Mouse (Mus musculus): Measurements from ENCODE around the gene Ints3. TPM values are rescaled to one million over a fixed set of nuclear protein-coding genes. Genes with fewer than 3 reads are reported as not detected.

Ints3 gene
- total RNA-seq, 2 experiments from 2014 or later: 71.0 to 73.8 TPM

DNA sequence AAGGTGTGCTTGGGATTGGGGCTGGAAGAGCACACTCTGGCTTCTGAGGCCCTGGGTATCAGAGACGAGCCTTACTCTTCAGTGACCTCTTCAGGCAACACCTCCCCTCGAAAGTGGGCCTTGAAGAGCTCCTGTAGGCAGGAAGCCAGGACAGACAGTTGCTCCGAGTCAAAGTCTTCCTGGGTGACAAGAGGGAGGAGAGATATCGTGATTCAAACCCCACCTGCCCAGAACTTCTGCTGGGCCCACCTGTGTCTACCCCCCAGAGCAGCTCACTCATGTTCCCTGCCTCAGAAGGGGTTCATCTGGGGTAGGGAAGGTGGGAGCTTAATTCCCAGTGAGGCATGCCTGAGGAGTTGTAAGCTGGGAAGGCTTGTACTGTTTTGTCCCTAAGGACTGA is 32.4 kb downstream of the Ints3 start:
- intact Hi-C loops (cut with DNase I): no loop called here
- DNase-seq: no peak

- no peak for DNase-seq
- intact Hi-C loops (cut with DNase I): no loop called here
Observed at GRCm38 (mm10) chr3:90395629-90396028, 37.8 kb downstream of the Ints3 start.

GRCm38 (mm10) chr3:90392661-90393060 is 40.8 kb downstream of the Ints3 start:
- DNase-seq: no peak
- intact Hi-C loops (cut with DNase I): no loop called here

GRCm38 (mm10) chr3:90391941-90392340 is 41.5 kb downstream of the Ints3 start:
- intact Hi-C loops (cut with DNase I): no loop called here
- DNase-seq: no peak

GRCm38 (mm10) chr3:90391004-90391403 is 42.4 kb downstream of the Ints3 start:
- DNase-seq: no peak
- intact Hi-C loops (cut with DNase I): no loop called here

DNA sequence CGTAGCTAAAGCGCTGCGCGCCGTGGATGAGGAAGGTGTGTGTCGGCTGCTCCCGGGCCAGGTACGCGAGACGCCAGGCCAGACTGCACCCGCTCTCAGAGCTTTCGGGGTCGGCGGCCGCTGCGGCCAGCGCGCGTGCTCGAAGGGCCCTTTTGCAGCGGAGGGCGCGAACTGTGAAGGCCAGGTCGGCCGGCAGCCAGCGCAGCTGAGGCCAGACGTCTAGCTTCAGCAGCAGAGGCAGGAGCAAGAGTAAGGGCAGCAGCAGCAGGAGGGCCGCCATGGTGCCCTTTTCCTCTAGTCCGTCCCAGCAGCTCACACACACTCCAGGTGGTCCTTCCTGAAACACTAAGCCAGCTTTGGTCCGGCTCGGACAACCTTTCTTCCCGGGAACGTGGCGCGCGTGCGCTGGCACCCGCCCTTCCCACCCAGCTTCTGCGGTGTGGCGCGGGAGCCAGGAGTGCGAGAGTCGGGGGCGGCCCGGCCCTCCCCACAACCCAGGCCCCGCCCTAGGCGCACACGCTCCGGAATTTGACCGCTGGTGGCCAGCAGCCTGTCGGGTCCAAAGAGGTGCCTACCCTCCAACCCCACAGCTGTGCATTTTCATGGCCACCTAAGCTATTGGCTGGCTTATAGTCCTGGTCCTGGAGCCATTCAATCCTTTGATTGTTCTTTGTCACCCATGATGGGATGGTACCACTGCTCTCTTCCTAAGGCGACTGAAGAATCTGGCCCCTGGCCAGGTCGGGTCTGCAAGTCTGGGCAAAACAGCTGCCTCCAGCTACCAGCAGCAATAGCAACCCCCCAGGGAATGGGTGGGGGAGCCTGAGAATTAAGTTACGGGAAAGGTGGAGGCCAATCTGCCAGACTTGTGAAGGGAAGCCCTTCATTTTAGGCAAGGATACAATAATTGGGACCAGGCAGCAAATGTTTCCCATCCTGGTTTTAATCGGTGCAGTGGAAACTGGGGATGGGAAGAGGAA is 43.6 kb downstream of the Ints3 start, which contains the start of gene Slc27a3:
Gene Slc27a3, minus strand, starts transcription at position 428 of the 980 bp plus-strand sequence.
- intact Hi-C loops (cut with DNase I): no loop called here
- peak; percentile 70 for DNase-seq

- intact Hi-C loops (cut with DNase I): no loop called here
Observed at GRCm38 (mm10) chr3:90388726-90389510, 44.5 kb downstream of the Ints3 start.

GRCm38 (mm10) chr3:90388192-90388591 is 45.2 kb downstream of the Ints3 start:
- DNase-seq: no peak
- intact Hi-C loops (cut with DNase I): no loop called here

More at GRCm38 (mm10) chr3:90388726-90389510, 44.5 kb downstream of the Ints3 start:
- peak; percentile 63 for DNase-seq

DNA sequence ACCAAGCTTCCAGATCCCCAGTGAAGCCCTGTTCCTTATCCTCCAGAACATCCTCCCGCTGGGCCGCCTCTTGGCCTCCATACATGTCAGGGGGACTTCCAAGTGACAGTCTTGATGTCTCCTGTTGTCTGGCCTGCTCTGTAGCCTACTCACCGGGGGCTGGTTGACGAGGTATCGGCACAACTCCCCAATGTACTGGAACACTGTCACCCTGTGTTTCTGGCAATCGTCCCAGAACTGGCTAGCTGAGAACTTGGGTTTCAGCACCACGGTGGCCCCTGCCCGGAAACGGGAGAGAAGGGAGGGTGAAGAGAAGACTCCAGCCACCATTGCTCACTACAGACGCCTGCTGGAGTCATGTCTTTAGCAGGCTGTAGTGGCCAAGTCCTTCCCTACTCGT is 45.9 kb downstream of the Ints3 start:
- intact Hi-C loops (cut with DNase I): no loop called here
- DNase-seq: peak; percentile 43

- intact Hi-C loops (cut with DNase I): no loop called here
Observed at GRCm38 (mm10) chr3:90386817-90387216, 46.6 kb downstream of the Ints3 start.

DNA sequence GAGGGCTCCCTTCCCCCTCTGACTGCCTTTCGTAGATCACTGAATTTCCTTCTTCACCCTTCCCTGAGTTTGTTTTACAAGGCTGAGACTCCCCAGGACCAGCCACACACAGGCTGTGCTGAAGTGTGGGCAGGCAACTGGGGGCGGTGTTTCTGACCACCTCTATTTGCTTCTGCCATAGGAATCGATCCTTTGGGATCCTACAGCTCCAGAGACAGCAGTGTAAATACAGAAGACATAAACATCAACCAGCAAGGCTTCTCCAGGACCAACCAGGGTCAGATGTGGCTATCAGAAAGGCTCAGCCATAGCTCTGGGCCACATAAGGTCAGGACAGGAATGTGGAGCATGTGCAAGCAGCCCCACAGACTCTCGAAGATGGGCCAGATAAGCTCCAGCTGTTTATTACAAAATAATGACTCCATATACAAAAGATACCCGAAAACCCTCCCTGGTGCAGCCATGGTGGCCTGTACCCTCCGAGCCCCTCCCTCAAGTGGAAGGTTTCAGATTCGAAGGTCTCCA is 48.5 kb downstream of the Ints3 start:
- no peak for DNase-seq
- intact Hi-C loops (cut with DNase I): no loop called here

More at GRCm38 (mm10) chr3:90386817-90387216, 46.6 kb downstream of the Ints3 start:
- DNase-seq: no peak

DNA sequence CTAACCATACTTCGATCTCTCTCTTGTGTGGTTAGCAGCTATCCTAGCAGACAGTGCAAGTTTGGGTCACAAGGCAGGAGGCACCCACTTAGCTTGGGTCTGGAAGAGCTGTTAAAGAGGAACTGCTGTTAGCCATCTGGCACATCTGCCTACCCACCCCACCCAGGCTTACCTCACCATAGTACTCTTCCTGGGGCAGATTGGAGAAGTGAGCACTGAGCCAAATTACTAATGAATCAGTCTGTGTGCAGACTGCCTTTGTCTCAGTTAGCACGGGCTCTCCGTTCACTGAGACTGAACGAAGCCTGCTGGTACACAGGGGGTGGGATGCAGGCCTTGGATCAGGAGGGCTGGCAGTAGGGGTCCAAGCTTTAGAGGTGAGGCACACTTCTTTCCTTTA is 49.7 kb downstream of the Ints3 start:
- DNase-seq: no peak
- intact Hi-C loops (cut with DNase I): no loop called here

DNA sequence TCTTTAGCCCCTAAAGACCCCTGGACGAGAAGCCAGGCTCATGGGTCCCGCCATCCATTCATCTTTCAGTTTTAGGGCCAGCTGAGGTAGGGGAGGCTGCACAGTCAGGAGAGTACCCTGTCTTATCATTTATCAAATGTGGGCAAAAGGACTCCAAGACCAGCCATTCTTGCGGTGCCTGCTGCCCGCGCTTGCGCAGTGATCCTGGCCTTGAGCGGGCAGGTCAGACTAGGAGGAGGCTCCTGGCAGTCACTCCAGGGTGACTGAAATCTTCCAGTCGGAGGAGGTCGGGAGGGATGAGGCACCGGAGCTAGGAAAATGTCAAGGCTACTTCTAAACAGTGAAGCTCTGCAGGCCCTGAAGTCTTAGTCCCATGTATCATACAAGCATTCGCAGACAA is 51.7 kb downstream of the Ints3 start:
- intact Hi-C loops (cut with DNase I): no loop called here
- no peak for DNase-seq

- intact Hi-C loops (cut with DNase I): no loop called here
- DNase-seq: no peak
Observed at GRCm38 (mm10) chr3:90378496-90378895, 54.9 kb downstream of the Ints3 start.

DNA sequence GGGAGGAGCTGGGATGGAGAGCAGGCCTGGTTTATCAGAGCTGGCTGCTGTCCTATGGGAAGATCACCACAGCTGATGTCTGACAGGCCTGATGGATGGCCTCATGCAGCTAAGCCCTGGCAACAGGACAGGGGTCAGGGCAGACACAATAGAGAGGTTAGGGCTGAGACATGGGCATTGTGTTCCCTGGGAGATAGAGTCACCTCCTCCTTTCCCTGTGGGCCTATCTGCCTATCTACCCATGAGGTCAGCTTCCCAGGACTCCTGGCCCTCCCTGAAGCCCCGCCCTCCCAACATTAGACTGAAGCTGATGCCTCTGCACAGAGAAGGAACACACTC is 57.2 kb downstream of the Ints3 start:
- DNase-seq: no peak
- intact Hi-C loops (cut with DNase I): no loop called here

GRCm38 (mm10) chr3:90375562-90376246 is 57.7 kb downstream of the Ints3 start:
- intact Hi-C loops (cut with DNase I): no loop called here
- DNase-seq: no peak

GRCm38 (mm10) chr3:90374368-90374767 is 59.1 kb downstream of the Ints3 start:
- intact Hi-C loops (cut with DNase I): loop anchor here (5.0 kb wide), 2 partner anchors 82 to 152 kb away; partner anchors contain the start of gene Gatad2b
- DNase-seq: no peak

DNA sequence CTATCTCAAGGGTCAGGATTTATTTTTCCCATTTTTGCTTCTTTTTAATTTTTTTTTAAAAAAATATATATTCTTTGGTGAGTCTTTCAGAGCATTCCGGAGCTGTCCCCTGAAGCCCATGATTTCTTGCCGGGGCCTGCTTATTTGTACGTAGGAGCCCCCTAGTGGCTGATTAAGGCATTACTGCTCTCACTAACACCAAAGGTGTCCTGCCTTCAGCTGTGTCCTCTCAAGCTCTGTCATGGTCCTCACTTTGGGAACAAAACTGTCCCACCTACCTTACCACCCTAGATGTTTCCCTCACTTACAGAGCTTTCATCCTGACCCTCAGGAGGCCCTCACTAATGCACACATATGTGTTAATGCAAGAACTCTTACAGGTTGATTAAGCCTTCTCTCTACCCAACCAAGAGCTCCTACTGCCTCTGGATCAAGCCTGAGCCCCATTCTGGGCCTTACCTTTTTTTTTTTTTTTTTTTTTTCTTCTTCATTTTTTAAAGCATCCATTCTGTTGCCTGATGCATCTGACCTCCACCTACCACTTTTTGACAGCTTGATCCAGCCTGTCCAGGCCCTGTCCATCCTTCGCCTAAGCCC is 59.9 kb downstream of the Ints3 start:
- DNase-seq: peak; percentile 86
- intact Hi-C loops (cut with DNase I): loop anchor here (5.0 kb wide), 2 partner anchors 81 to 151 kb away; partner anchors contain the start of gene Gatad2b

GRCm38 (mm10) chr3:90372817-90373216 is 60.6 kb downstream of the Ints3 start:
- DNase-seq: no peak
- intact Hi-C loops (cut with DNase I): loop anchor here (5.0 kb wide), 2 partner anchors 81 to 151 kb away; partner anchors contain the start of gene Gatad2b

- intact Hi-C loops (cut with DNase I): loop anchor here (5.0 kb wide), 2 partner anchors 80 to 150 kb away; partner anchors contain the start of gene Gatad2b
- DNase-seq: no peak
Observed at GRCm38 (mm10) chr3:90371857-90372256, 61.6 kb downstream of the Ints3 start.
